ENCODE assay signal across 8 mouse cellular contexts in genomic region chr14:21682681-21683129, GRCm38 (mm10). TPM values are rescaled to one million over a fixed set of nuclear protein-coding genes. Genes with fewer than 3 reads are reported as not detected.
DNase-seq lines count a peak whose midpoint lies in the region; ATAC-seq lines count a peak whose summit lies in the region.

No protein-coding gene starts in this region.

- no peaks in the 10 kb centered on the region; the same call in 1 of the 2 replicates for H3K27me3 ChIP-seq in forebrain, embryonic 16.5 days (replicated peaks; ENCODE audit: control insufficient read depth, insufficient read depth, low read length)

- no peaks in the 10 kb centered on the region for H3K36me3 ChIP-seq in forebrain, embryonic 16.5 days (ENCODE audit: control insufficient read depth, insufficient read depth)

- H3K9me3 ChIP-seq in forebrain, embryonic 16.5 days (ENCODE audit: control insufficient read depth, low read length), result no peaks in the 10 kb centered on the region

- peak; percentile 59 for ATAC-seq in forebrain, embryonic 16.5 days

- H3K27ac ChIP-seq in forebrain, embryonic 16.5 days (ENCODE audit: low read length), result no peak overlapping the region

- peak overlapping the region; percentile 28 for H3K4me2 ChIP-seq in forebrain, embryonic 16.5 days (ENCODE audit: low read length)

- peaks cover 16% of the 10 kb centered on the region for H3K4me1 ChIP-seq in forebrain, embryonic 16.5 days (replicated peaks; ENCODE audit: control insufficient read depth, insufficient read depth, low read length)

- no peak overlapping the region for H3K4me3 ChIP-seq in forebrain, embryonic 16.5 days (replicated peaks; ENCODE audit: low read length)

- under 1% methylated on average over 9 of the region's 9 CpGs for WGBS in forebrain, embryonic 16.5 days

- peak; percentile 31 for DNase-seq in cerebellum, adult 11-12 months
- no peak for DNase-seq in cerebellum, adult 8-10 months
- DNase-seq in adrenal gland, postnatal 10 days, result peak; percentile 71
- DNase-seq in kidney, adult 9 months, result peak; percentile 79
- DNase-seq in lung, postnatal 14 days, result peak; percentile 69
- peak; percentile 35 to 52 for DNase-seq in spleen, adult 18-20 months
- DNase-seq in right cerebral cortex, postnatal 25 days, result no peak

- H3K9ac ChIP-seq in forebrain, embryonic 16.5 days (replicated peaks; ENCODE audit: low read depth, low read length), result peak overlapping the region; percentile 1; the same call in 1 of the 2 replicates

RNA-seq across cellular contexts. Expression of gene Dupd1, which starts 31.7 kb away (rescaled TPM):
- 1 to 10 TPM; 2.1 to 4.1 TPM for total RNA-seq in adrenal gland, postnatal 10 days (2021)
- polyA plus RNA-seq in forebrain, embryonic 16.5 days (2015; fragmentation: Nextera tagmentation; extraction: Ambion mirVana), result 0.24 and 0.29 TPM in 2 replicates

Comparison
In these comparisons a context has a peak if more than half of its experiments do, and no peak if none do; other contexts are left out.
1. DNase-seq: peak in cerebellum, adult 11-12 months (single experiment), adrenal gland, postnatal 10 days (single experiment), kidney, adult 9 months (single experiment), lung, postnatal 14 days (single experiment) and spleen, adult 18-20 months (2 of 2); none in cerebellum, adult 8-10 months (single experiment) and right cerebral cortex, postnatal 25 days (single experiment).